Mouse (Mus musculus) forebrain, postnatal 0 days (tissue): ENCODE data around the gene Hist1h2bh. TPM values are rescaled to one million over a fixed set of nuclear protein-coding genes. Genes with fewer than 3 reads are reported as not detected.
"Not testable (repeated sequence)": the region's sequence is repeated elsewhere in the genome, so short reads cannot be mapped to it uniquely, and the experiment has no call there.

ENCODE experiments used
- ATAC-seq: fragments of 200-750 bp; cut with Nextera tagmentation; 2 replicates; pipeline ENCODE4 v1.8.0; 2017; ENCODE audit warnings: mild to moderate bottlenecking, moderate library complexity
- DNase-seq: peaks from one replicate; pipeline ENCODE4 v3.0.0-alpha.2; 2015
- H3K27ac ChIP-seq: fragments of 300-500 bp; sonication (generic); 2 replicates; pipeline ENCODE4 v1.5.1; 2014; ENCODE audit warnings: low read depth, mild to moderate bottlenecking, antibody characterized with exemption, low read length, moderate library complexity, mixed read lengths
- H3K27me3 ChIP-seq: fragments of 300-500 bp; sonication (generic); 2 replicates; pipeline ENCODE4 v1.6.1; 2014; ENCODE audit warnings: mild to moderate bottlenecking, low read length, mixed read lengths; ENCODE audit not compliant: insufficient read depth
- H3K36me3 ChIP-seq: fragments of 300-500 bp; sonication (generic); 2 replicates; pipeline ENCODE4 v1.6.1; 2014; ENCODE audit warnings: mild to moderate bottlenecking, moderate library complexity; ENCODE audit not compliant: insufficient read depth
- H3K4me1 ChIP-seq: fragments of 300-500 bp; sonication (generic); 2 replicates; pipeline ENCODE4 v1.6.1; 2014; ENCODE audit warnings: antibody characterized with exemption; ENCODE audit not compliant: insufficient read depth
- H3K4me2 ChIP-seq: fragments of 300-500 bp; sonication (generic); 2 replicates; pipeline ENCODE4 v1.6.1; 2014; ENCODE audit warnings: low read depth, mild to moderate bottlenecking, moderate library complexity
- H3K4me3 ChIP-seq: fragments of 300-500 bp; sonication (generic); 2 replicates; pipeline ENCODE4 v1.5.1; 2014; ENCODE audit warnings: low read depth, low read length, mixed read lengths
- H3K9ac ChIP-seq: fragments of 300-500 bp; sonication (generic); 2 replicates; pipeline ENCODE4 v1.6.1; 2014; ENCODE audit warnings: mild to moderate bottlenecking
- H3K9me3 ChIP-seq: fragments of 300-500 bp; sonication (generic); 2 replicates; pipeline ENCODE4 v1.6.1; 2016; ENCODE audit warnings: low read length
- CTCF ChIP-seq: sonication (generic); IDR thresholded peaks from 2 replicates; pipeline ENCODE4 v1.5.1; 2016; ENCODE audit warnings: antibody characterized with exemption, control low read depth, low read depth
- WGBS: fragments of 180-500 bp; shearing (Covaris S2); extraction: QIAGEN DNeasy Blood & Tissue Kit; methylation state at CpG from one replicate; pipeline ENCODE4 v1.1.7; 2014; 5-methylcytosine and 5-hydroxymethylcytosine counted together
- polyA plus RNA-seq: library from polyadenylated mRNA; unstranded; fragments of >200 nt; fragmentation: Nextera tagmentation; extraction: Ambion mirVana; gene quantifications from 2 replicates; pipeline ENCODE4 v1.2.1, GENCODE M21; 2015
- total RNA-seq: library from RNA; depleted of rRNA; stranded (reverse); fragments of >200 nt; gene quantifications from 2 replicates; pipeline ENCODE4 v1.2.3, GENCODE M21; 2014; rRNA removed

The Hist1h2bh gene
- total RNA-seq (12.5 and 17.0 TPM in 2 replicates), polyA plus RNA-seq (0.17 TPM in 1 of 2 replicates, not detected in the other)

DNA sequence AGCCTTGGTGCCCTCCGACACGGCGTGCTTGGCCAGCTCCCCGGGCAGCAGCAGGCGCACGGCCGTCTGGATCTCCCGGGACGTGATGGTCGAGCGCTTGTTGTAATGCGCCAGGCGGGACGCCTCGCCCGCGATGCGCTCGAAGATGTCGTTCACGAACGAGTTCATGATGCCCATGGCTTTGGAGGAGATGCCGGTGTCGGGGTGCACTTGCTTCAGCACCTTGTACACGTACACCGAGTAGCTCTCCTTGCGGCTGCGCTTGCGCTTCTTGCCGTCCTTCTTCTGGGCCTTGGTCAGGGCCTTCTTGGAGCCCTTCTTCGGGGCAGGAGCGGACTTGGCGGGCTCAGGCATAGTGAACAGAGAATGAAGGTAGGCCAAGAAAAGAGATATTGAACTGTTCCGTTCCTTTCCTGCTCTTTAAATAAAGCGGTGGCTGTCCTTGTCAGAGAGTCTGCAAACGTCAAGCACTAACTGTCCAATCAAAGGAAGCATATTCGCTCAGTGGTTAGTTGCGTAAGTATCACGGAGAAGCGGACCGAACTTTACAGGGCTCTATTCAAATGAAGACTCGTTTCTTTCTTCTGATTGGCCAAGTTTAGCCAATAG is at the start of gene Hist1h2bh:
TSS of gene Hist1h2bh (minus strand) at position 394 of the 609 bp plus-strand sequence.
- Histone ChIP-seq H3K4me3 (peak within 1 kb of the TSS; percentile 46), H3K9ac (peak within 1 kb of the TSS; percentile 66), H3K4me2 (peak within 1 kb of the TSS; percentile 74), H3K27ac (peak within 1 kb of the TSS; percentile 86)
- WGBS: 2% methylated on average over 29 of the region's 42 CpGs
- peak; percentile 91 for ATAC-seq
- H3K4me1 ChIP-seq, H3K36me3 ChIP-seq, H3K27me3 ChIP-seq, H3K9me3 ChIP-seq: not testable (repeated sequence)
- DNase-seq: peak; percentile 89

GRCm38 (mm10) chr13:23592614-23593013 is 49.4 kb upstream of the Hist1h2bh start:
- Histone ChIP-seq H3K9me3 (no peaks in the 10 kb centered on the region), H3K4me3 (no peak overlapping the region), H3K27ac (no peak overlapping the region), H3K4me2 (no peak overlapping the region), H3K36me3 (no peaks in the 10 kb centered on the region), H3K9ac (no peak overlapping the region), H3K4me1 (no peaks in the 10 kb centered on the region), H3K27me3 (no peaks in the 10 kb centered on the region)
- no peak for DNase-seq
- ATAC-seq: no peak
- TF ChIP-seq CTCF: no peak
- 88% methylated on average over 7 of the region's 7 CpGs for WGBS

DNA sequence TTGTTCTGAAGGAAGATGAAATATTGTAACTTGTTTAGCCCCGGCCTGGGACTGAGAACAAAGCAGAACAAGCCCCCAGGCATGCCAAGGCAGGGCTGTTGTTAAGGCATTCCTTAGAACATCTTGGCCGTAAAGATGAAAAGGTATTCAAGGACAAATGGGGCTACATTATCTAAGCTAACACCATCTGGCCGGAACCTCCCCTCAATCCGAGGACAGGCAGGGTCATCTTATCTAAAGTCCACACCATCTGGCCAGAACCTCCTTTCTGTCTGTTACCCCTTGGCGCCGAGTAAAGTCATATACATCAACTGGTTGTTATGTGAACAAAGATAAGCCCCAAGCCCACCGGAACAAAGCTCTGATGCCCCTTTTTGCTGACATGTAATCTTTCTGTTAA is 48.7 kb upstream of the Hist1h2bh start:
- H3K9ac ChIP-seq, H3K27ac ChIP-seq, H3K9me3 ChIP-seq, H3K27me3 ChIP-seq, H3K4me2 ChIP-seq, H3K4me3 ChIP-seq, DNase-seq, H3K36me3 ChIP-seq, H3K4me1 ChIP-seq, ATAC-seq: not testable (repeated sequence)
- 92% methylated on average over 7 of the region's 7 CpGs for WGBS

DNA sequence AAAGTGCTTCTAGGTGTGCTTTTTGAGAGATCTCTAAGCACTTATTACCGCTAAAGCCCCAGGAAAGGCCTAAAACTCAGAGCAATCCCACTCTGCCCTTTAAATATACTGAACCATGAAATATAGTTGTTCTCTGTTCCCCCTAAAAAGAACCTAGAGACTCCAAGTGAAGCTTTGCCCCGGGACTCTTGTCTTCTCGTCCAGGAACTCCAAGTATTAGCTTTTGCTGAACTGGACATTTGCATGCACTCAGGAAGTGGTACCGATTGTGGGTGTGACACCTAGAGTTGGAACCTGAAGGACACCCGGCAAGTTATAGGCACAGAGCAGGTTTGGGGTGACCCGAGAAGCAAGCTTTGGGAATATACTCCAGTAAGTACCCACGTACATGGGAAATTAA is 48.0 kb upstream of the Hist1h2bh start:
- TF ChIP-seq CTCF: no peak
- ATAC-seq: no peak
- no peaks in the 10 kb centered on the region for H3K36me3 ChIP-seq
- DNase-seq: no peak
- 95% methylated on average over 7 of the region's 7 CpGs for WGBS
- H3K4me2 ChIP-seq: no peak overlapping the region
- H3K27ac ChIP-seq: no peak overlapping the region
- no peak overlapping the region for H3K4me3 ChIP-seq
- H3K9ac ChIP-seq: no peak overlapping the region
- H3K9me3 ChIP-seq: no peaks in the 10 kb centered on the region
- no peaks in the 10 kb centered on the region for H3K27me3 ChIP-seq
- H3K4me1 ChIP-seq: no peaks in the 10 kb centered on the region

GRCm38 (mm10) chr13:23586940-23587225 is 43.7 kb upstream of the Hist1h2bh start:
- H3K9me3 ChIP-seq: no peaks in the 10 kb centered on the region
- no peak for TF ChIP-seq CTCF
- 6% methylated on average over 1 of the region's 1 CpGs for WGBS
- ATAC-seq (no peak), DNase-seq (no peak)
- H3K4me1 ChIP-seq: peaks cover 10% of the 10 kb centered on the region; the same call in 1 of the 2 replicates
- peak overlapping the region; percentile 81; the same call in 1 of the 2 replicates for H3K27ac ChIP-seq
- no peaks in the 10 kb centered on the region for H3K27me3 ChIP-seq
- H3K4me3 ChIP-seq: 0 out of 2 replicates have a peak overlapping the region, but pooled peaks have one; percentile 47
- peak overlapping the region; percentile 72 for H3K4me2 ChIP-seq
- peak overlapping the region; percentile 37; the same call in 1 of the 2 replicates for H3K9ac ChIP-seq
- H3K36me3 ChIP-seq: no peaks in the 10 kb centered on the region

DNA sequence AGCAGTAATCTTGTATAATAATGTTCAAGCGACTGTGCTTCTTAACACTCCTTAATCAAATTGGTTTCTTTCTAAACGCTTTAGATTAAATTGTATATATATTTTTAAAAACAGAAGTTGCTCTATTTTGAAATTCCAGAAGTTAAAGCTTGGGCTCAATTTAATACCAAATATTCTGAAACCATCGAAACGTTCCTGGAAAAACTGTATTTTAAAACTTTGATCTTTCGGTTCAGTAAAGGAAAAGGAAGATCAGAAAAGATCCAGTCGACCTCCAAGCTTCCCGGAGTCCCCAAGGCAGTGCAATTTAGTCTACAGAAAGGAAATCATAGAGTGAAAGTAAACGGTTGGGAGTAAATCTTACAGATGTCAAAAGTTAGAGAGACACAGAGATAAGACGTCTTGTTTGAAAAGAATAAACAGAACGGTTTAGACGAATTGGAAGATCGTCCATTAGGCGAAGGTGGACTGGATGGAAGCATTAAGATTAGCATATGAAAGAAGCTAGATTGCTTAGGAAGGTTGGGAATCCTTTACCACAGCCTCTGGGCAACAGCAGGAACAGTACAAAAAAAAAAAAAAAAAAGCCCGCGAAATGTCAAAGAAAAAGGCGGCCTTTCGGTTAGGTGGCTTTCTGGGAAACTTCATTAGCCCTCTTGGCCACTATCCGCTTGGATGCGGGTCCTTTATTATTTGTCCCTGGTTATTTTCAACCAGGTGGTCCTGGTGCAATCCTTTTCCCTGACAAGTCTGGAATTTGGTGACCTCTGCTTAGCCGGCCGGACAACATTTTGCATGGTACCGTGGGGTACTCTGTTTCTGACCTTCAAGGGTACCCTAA is 43.1 kb upstream of the Hist1h2bh start:
- 2% methylated on average over 22 of the region's 22 CpGs for WGBS
- H3K9me3 ChIP-seq: no peaks in the 10 kb centered on the region
- no peak for DNase-seq
- H3K36me3 ChIP-seq: no peaks in the 10 kb centered on the region
- peaks cover 10% of the 10 kb centered on the region; the same call in 1 of the 2 replicates for H3K4me1 ChIP-seq
- H3K4me3 ChIP-seq: peak overlapping the region; percentile 47
- no peak for TF ChIP-seq CTCF
- H3K9ac ChIP-seq: peak overlapping the region; percentile 37
- no peaks in the 10 kb centered on the region for H3K27me3 ChIP-seq
- peak overlapping the region; percentile 72 for H3K4me2 ChIP-seq
- peak overlapping the region; percentile 94 for H3K27ac ChIP-seq
- ATAC-seq: no peak

DNA sequence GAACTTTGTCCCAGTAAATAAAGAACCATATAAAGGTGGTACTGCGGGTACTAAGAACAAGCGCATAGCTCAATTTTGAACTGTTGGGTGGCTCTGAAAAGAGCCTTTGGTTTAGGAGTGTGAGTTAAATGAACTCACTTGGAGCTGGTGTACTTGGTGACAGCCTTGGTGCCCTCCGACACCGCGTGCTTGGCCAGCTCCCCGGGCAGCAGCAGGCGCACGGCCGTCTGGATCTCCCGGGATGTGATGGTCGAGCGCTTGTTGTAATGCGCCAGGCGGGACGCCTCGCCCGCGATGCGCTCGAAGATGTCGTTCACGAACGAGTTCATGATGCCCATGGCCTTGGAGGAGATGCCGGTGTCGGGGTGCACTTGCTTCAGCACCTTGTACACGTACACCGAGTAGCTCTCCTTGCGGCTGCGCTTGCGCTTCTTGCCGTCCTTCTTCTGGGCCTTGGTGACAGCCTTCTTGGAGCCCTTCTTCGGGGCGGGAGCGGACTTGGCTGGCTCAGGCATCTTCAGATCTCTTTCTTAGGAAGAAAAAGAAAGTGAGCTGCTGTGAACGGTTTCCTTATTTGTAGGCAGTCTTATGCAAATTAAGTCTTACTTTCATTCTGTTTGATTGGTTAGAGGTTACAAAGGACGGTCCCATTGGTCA is 42.4 kb upstream of the Hist1h2bh start:
- ATAC-seq: peak; percentile 88
- H3K9me3 ChIP-seq, H3K27me3 ChIP-seq, H3K36me3 ChIP-seq: not testable (repeated sequence)
- peak overlapping the region; percentile 71 for H3K9ac ChIP-seq
- H3K4me1 ChIP-seq: peaks cover 10% of the 10 kb centered on the region; the same call in 1 of the 2 replicates
- H3K4me2 ChIP-seq: peak overlapping the region; percentile 72
- peak overlapping the region; percentile 47 for H3K4me3 ChIP-seq
- peak; percentile 94 for DNase-seq
- peak overlapping the region; percentile 94 for H3K27ac ChIP-seq
- WGBS: 4% methylated on average over 23 of the region's 36 CpGs
